Mouse (Mus musculus) small intestine, adult 2 months (tissue): ENCODE measurements around the gene Gtf2h3.

Experiments
- CTCF ChIP-seq: fragments of 200-500 bp; IDR thresholded peaks from 2 replicates; pipeline ENCODE4 v1.5.1; 2012; ENCODE audit warnings: low read depth, mild to moderate bottlenecking, control low read depth, inconsistent platforms, low read length, moderate library complexity, mixed read lengths; ENCODE audit not compliant: insufficient replicate concordance, insufficient read length; ENCODE audit errors: extremely low read depth
- POLR2A ChIP-seq: fragments of 200-500 bp; IDR thresholded peaks from 2 replicates; pipeline ENCODE4 v1.6.1; 2012; ENCODE audit warnings: low read depth, mild to moderate bottlenecking, control low read depth, inconsistent platforms, low read length, moderate library complexity

- TF ChIP-seq CTCF (no peak), POLR2A (no peak)
Measured at GRCm38 (mm10) chr5:124622890-124623289, 44.0 kb downstream of the Gtf2h3 start.
